Mouse (Mus musculus): Measurements from ENCODE around the gene Creb1.
"Not testable (repeated sequence)": the region's sequence is repeated elsewhere in the genome, so short reads cannot be mapped to it uniquely, and the experiment has no call there.

Creb1 gene

DNA sequence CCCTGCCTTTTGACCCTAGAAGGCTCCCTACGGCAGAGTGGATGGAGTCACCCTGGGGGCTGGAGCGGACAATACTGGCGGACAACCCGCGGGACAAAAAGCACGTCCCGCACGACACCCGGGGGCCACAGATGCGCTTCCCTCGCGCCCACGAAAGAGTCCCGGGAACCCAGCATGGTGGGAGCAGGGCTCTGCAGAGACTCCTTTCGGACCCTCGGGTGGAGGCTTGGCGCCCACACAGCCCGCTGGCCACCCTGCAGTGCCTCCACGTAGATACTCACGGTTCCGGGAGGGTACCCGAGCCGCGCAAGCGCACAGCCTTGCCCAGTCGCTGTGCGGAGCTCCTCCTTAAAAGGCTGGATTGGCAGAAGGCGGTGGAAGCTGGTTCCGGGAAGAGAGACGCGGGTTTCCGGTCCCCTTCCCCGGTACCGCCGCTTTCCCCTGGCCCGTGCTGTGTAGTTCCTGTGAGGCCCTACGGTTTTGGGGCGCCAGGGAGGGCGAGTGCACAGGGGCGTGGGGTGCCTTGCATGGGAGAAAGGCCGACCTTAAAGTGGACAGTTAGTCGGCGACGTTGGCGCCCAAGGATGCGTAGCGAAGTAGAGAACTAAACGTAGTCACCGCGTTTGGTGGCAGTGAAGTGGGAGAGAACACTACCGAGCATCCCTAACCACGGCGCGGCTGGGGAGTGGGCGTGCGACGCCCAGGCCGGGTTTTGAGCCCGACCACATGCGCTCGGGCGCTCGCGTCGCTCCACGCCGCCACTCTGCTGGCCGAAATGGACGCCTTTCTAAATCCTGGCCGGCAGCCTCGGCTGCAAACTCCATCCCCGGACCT, 84.7 kb downstream of the Creb1 start, which contains the start of gene Mettl21a:
Gene Mettl21a, minus strand, starts transcription at position 362 of the 834 bp plus-strand sequence.
- DNase-seq (ENCODE audit: low spot score in 2 of 2), result peak; percentile 90 to 94

- DNase-seq (ENCODE audit: low spot score in 2 of 2), result peak; percentile 77 to 79
Measured at GRCm38 (mm10) chr1:64617715-64617984, 85.2 kb downstream of the Creb1 start.

DNA sequence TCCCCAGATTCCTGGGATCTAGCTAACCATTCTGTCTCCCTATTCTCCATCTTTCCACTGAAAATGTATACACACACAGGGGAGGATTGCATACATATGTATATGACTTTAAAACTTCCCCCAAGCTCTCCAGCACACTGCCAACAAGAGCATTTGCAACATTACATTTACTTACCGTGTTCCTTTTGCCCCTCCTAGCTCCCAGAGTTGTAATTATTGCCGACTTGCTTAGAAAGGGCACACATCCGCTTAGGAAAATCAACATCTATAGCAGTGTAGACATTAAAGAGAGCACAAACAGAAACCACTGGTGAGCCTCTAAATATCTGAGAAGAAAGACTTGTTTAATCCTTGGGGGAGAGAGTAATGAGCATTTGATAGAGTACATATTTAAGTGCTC, 85.8 kb downstream of the Creb1 start:
- no peak for DNase-seq (ENCODE audit: low spot score in 2 of 2)

DNA sequence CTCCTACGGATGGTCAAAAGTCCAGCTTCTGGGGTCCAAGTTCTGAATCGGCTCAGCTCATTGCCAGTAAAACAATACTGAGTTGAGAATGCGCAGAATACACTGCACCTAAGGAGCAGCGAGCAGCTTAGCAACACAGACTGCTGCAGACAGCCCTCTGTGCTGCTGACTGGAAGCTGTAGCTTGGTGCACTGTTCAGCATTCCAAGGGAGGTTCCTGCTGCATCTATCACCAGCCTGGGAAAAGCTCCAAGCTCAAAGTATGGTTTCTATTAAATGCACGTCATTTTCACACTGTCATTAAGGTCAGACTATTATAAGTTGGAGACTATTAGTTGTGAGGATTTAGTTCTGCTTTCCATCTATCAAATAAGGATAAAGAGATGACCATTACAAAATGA, 88.7 kb downstream of the Creb1 start:
- DNase-seq (ENCODE audit: low spot score in 2 of 2), result no peak

GRCm38 (mm10) chr1:64623558-64624435, 91.4 kb downstream of the Creb1 start:
- no peak for DNase-seq (ENCODE audit: low spot score in 2 of 2)

DNA sequence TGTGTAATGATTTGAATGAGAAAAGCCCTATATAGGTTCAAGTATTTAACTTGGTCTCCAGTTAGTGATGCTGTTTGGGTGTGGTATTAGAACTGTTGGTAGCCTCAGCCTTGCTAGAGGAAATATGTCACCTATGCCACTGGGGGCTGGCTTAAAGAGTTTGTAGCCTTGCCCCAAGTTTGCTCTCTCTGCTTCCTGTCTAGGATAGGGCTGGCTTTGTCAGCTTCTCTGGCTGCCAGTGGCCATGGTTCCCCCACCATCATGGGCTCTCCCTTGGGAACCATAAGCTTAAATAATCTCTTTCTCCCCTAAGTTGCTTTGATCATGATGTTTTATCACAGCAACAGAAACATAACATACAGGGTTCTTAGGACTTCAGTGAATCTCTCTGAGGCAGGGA, 92.8 kb downstream of the Creb1 start:
- no peak for DNase-seq (ENCODE audit: low spot score in 2 of 2)

GRCm38 (mm10) chr1:64631526-64631925, 99.1 kb downstream of the Creb1 start:
- DNase-seq (ENCODE audit: low spot score in 2 of 2), result no peak

GRCm38 (mm10) chr1:64633237-64633636, 100.8 kb downstream of the Creb1 start:
- peak in 1 of 2 experiments; percentile 61 for DNase-seq (ENCODE audit: low spot score in 2 of 2)

GRCm38 (mm10) chr1:64635624-64636023, 103.2 kb downstream of the Creb1 start:
- no peak for DNase-seq (ENCODE audit: low spot score in 2 of 2)

DNA sequence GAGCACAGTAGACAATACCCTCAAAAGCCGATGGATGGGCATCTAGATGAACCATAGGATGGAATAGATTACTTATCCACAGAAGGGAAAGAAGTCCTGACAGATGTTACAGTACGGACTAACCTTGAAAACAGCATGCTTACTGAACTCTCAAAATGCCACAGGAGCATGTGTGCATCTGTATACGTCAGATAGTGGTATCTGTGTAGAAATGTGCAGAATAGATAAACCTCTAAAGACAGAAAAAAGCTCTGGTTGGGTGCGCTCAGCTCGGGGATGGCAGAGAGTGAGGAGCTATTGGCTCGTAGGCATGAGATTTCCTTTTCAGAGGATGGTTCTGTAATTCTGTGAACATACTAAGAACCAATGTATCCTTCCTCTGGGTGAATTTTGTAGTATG, 106.8 kb downstream of the Creb1 start:
- no peak for DNase-seq (ENCODE audit: low spot score in 2 of 2)

DNA sequence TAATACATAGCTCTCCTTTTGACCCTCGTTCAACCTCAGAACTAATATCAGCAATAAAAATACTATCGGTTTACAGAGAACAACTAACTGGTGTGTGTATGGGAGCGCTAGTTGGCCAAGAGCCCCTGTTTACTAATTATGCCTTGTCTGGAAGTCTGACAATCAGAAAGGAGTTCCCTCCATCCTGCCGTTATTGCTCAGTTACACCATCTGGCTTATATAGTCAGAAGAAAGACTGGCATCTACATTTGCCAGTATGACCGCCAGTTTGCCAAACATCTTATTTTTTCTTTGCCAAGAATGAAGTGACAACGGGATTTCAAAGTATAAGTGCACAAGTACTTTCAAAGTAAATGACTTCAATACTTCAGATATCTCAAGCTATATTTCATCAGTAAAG, 108.6 kb downstream of the Creb1 start:
- no peak for DNase-seq (ENCODE audit: low spot score in 2 of 2)

- DNase-seq (ENCODE audit: low spot score in 2 of 2), result not testable (repeated sequence)
Measured at GRCm38 (mm10) chr1:64642541-64642940, 110.1 kb downstream of the Creb1 start.

DNA sequence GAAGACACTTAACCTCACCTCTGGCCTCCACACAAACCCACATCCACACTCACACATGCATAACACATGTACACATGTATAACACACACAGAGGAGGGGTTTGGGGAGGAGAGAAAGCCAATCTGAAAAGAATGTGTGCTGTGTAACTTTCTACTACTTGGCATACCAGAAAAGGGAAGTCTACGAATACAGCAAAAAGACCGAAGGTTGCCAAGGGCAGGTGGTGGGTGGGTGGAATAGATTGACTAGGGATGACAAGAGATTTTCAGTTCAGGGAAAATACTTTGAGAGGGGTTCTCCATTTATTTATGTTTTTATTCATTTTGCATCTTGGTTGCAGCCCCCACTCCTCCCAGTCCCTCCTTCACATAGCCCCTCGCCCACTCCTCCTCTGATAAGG, 112.1 kb downstream of the Creb1 start:
- no peak for DNase-seq (ENCODE audit: low spot score in 2 of 2)

DNA sequence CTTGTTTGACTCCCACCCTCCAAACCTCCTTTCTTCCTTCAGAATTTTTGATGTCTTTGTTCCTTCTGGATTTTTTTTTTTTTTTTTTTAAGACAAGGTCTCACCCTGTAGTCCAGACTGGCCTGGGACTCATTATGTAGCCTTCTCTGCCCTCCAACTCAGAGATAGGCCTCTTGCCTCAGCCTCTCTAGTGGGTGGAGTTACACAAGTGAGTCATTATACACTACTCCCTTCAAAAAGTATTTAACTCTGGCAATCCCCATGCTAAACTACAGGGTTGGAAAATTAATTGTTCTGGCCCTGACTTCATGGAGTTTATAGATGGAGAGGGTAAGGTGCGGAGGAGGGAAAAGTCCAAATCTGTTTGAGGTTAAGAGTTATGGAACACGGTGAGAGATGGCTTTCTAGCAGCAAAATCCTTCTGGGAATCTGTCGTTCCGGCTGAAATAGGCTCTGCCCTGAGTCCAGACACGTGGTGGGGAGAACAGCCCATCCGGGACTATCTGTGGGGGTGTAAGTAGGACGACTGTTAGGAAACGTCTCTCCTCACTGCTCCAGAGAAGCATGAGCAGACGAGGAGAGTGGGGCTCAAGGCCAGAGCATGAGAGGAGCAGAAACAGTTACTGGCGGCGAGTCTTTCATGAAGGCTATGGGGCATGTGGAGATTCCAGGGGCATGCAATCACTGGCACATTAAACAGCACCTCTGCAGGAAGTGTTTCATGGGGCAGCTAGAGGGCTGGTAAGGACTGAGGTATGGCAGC, 117.1 kb downstream of the Creb1 start:
- no peak for DNase-seq (ENCODE audit: low spot score in 2 of 2)

GRCm38 (mm10) chr1:64653701-64654100, 121.3 kb downstream of the Creb1 start:
- DNase-seq (ENCODE audit: low spot score in 2 of 2), result no peak

Measured in right cerebral cortex, postnatal 36 days (tissue).